Mouse (Mus musculus): ENCODE measurements around the gene Prkce. TPM values are rescaled to one million over a fixed set of nuclear protein-coding genes. Genes with fewer than 3 reads are reported as not detected.

Prkce gene
- total RNA-seq, 2 experiments from 2014 or later: 315 to 338 TPM

- DNase-seq (ENCODE audit: low spot score in 2 of 2): no peak
These were observed 193.3 kb downstream of the Prkce start for GRCm38 (mm10) chr17:86360849-86361248.

- no peak for DNase-seq (ENCODE audit: low spot score in 2 of 2)
These were observed 195.8 kb downstream of the Prkce start for GRCm38 (mm10) chr17:86363356-86363755.

GRCm38 (mm10) chr17:86364349-86365075, 196.9 kb downstream of the Prkce start:
- DNase-seq (ENCODE audit: low spot score in 2 of 2): no peak

- peak in 1 of 2 experiments; percentile 43 for DNase-seq (ENCODE audit: low spot score in 2 of 2)
These were observed 199.3 kb downstream of the Prkce start for GRCm38 (mm10) chr17:86366919-86367318.

- DNase-seq (ENCODE audit: low spot score in 2 of 2): no peak
These were observed 200.1 kb downstream of the Prkce start for GRCm38 (mm10) chr17:86367676-86368075.

- DNase-seq (ENCODE audit: low spot score in 2 of 2): no peak
These were observed 202.6 kb downstream of the Prkce start for GRCm38 (mm10) chr17:86370106-86370742.

- no peak for DNase-seq (ENCODE audit: low spot score in 2 of 2)
These were observed 203.5 kb downstream of the Prkce start for GRCm38 (mm10) chr17:86371101-86371561.

GRCm38 (mm10) chr17:86376389-86376788, 208.8 kb downstream of the Prkce start:
- no peak for DNase-seq (ENCODE audit: low spot score in 2 of 2)

GRCm38 (mm10) chr17:86377863-86378262, 210.3 kb downstream of the Prkce start:
- no peak for DNase-seq (ENCODE audit: low spot score in 2 of 2)

- DNase-seq (ENCODE audit: low spot score in 2 of 2): no peak
These were observed 211.0 kb downstream of the Prkce start for GRCm38 (mm10) chr17:86378611-86379010.

- DNase-seq (ENCODE audit: low spot score in 2 of 2): no peak
These were observed 212.0 kb downstream of the Prkce start for GRCm38 (mm10) chr17:86379405-86380137.

- DNase-seq (ENCODE audit: low spot score in 2 of 2): no peak
These were observed 213.9 kb downstream of the Prkce start for GRCm38 (mm10) chr17:86381464-86381863.

GRCm38 (mm10) chr17:86382885-86383284, 215.3 kb downstream of the Prkce start:
- DNase-seq (ENCODE audit: low spot score in 2 of 2): no peak

- DNase-seq (ENCODE audit: low spot score in 2 of 2): no peak
These were observed 216.4 kb downstream of the Prkce start for GRCm38 (mm10) chr17:86383699-86384572.

- no peak for DNase-seq (ENCODE audit: low spot score in 2 of 2)
These were observed 224.9 kb downstream of the Prkce start for GRCm38 (mm10) chr17:86392475-86392874.

GRCm38 (mm10) chr17:86393191-86393590, 225.6 kb downstream of the Prkce start:
- DNase-seq (ENCODE audit: low spot score in 2 of 2): no peak

GRCm38 (mm10) chr17:86397097-86397496, 229.5 kb downstream of the Prkce start:
- DNase-seq (ENCODE audit: low spot score in 2 of 2): no peak

GRCm38 (mm10) chr17:86397647-86398046, 230.1 kb downstream of the Prkce start:
- DNase-seq (ENCODE audit: low spot score in 2 of 2): no peak

GRCm38 (mm10) chr17:86398226-86398625, 230.6 kb downstream of the Prkce start:
- DNase-seq (ENCODE audit: low spot score in 2 of 2): no peak

GRCm38 (mm10) chr17:86400032-86400431, 232.4 kb downstream of the Prkce start:
- DNase-seq (ENCODE audit: low spot score in 2 of 2): no peak

Measured in layer of hippocampus, postnatal 10 days (tissue).